Mouse (Mus musculus): ENCODE results near the gene Clmp.
A peak's percentile ranks its signal among the peaks of the same experiment; 100 is the strongest.
"Not testable (repeated sequence)": the region's sequence is repeated elsewhere in the genome, so short reads cannot be mapped to it uniquely, and the experiment has no call there.

The Clmp gene

DNA sequence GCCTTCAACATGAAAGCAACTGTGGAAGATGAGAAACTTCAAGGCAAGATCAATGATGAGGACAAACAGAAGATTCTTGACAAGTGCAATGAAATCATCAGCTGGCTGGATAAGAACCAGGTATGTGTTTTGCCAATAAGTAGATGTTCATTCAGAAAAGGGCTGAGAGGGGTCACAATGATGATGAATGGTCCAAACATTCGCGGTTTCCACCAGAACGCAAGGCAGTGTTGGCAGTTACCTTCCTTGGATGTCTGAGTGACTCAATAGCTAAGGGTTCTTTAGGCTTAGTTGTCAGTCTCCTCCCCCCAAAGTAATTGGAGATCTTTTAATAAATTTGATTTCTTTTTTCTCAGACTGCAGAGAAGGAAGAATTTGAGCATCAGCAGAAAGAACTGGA is 118.8 kb downstream of the Clmp start:
- not testable (repeated sequence) for DNase-seq

DNA sequence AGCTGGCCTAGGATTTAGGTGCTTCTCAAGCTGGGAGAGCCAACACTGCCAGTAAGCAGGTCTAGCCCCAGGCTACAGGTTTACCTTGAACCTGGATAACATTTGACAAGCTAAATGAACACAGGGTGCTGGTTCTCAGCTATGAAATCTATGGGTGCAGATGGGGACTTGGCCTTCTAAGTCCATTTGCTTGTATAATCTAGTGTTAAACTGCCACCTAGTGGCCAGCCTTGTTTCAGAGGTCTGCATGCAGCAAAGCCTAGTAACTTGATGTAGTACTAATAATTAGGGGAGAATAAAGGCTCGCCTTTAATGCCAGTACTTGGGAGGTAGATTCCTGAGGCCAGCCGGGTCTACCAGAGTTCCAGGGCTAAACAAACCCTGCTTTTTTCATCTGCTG is 119.5 kb downstream of the Clmp start:
- DNase-seq: peak; percentile 70

DNA sequence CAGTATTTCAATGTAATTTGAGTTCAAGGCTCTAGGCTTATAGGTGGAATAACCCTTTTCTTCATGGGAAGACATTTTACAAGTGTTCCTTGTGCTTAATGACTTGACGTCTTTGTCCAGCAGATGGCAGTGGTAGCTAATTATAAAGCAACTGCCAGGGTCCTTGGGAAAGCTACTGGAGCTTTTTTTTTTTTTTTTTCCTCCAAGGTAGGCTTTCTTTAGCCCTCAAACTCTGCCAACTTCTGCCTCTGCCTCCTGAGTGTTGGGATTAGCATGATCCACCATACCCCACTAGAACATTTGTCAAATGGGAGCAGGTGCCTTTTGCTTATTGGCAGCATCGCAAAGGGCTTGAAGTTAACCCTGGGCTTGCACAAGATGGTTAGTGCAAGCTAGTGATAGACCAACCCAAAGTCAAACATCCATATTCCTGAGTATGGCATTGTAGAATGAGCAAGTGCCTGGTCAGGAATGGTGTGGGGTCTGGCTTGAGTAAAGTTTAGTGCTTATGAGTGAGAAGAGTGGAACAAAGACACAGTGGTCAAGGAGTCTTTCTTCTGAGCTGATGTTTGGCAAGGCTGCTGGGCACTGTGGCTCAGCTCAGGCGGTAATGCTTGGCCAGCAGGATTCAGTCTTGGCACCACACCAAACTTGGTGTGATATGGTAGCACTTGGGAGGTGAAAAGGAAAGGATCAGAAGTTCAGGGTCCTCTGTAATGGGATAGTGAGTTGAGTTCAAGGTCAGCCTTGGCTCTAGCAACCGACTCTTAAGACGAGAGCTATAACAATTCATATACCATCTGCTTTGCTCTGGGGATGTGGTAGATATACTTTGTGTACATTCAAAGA is 120.9 kb downstream of the Clmp start:
- DNase-seq: peak; percentile 57

DNA sequence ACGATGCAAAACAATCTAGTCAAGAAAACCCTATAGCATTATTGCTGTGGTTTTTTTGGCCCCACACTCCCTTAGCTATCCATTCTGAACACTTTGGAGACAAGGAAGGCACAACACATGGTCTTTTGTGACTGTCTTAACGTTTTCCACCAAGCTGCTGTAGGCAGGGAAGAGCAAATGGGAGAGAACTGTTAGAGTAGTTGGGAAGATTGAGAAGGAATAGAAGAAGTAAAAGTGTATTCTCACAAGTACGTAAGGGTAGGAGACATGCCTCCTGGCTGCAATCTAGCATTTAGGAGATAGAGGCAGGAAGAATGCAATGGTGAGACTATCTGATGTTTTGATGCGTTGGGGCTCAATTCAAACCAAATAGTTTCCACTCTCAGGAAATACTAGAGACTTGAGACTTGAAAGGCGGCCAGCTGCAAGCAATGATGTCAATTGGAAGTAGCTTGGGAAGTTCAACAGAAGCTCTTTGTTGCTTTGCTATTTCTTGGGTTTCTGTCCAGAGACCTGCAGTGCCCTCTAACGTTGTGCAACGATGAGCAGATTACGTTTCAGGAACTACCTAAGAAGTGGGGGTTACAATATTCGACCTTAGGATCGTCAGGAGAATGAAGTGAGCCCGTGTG is 121.6 kb downstream of the Clmp start:
- peak; percentile 41 for DNase-seq

DNA sequence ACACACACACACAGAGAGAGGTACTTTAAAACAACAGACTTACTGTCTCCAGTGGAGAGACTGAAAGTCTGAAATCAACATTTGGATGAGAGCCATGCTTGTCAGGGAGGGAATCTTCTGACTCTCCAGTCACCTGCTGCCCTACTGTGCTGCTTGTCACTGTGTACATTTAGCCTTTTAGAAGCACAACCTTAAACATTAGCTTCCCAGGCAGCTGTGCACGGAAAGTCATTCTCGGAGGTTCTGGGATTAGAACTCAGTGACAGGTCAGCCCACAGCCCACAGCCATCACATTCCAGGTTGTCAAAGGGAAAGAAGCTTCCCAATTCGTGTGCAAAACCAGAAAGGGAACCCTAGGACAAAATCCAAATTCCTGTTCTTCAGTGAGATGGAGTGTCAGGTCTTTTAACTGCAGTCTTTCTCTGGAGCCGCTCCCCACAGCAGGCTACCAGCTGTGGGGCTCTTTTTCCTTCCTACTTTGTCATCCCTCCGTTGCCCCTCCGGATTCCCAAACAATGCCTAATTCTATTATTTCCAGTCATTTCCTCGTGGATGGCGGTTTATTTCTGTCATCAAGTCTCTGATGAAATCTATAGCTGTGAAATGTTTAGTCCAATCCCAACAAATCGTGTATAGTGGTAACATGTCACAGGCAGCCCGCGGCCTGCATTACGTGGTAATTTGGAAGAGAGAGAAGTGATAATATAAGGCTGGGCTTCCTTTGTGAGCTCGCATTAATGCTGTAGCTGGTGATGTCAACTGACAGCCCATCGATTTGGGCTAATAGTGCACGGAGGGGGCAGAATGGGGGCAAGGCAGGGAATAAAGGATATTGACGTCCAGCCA is 122.5 kb downstream of the Clmp start:
- no peak for DNase-seq

DNA sequence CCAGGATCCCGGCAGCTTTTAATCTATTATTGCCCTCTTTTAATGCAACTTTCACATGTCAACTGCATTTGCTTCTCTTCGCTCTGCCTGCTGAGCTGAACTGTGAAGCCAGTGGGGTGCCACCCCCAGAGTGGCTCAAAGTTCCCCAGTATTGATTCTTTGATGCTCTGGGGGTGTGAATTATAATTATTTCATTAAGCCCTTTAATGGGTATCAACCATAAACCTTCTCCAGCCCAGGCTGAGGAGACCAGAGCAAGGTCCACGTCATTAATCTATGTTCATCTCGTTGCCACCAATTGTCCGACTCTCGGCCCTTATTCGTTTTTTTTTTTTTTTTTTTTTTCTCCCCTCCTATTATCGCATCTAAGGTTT is 123.1 kb downstream of the Clmp start:
- no peak for DNase-seq

GRCm38 (mm10) chr9:40811860-40812259 is 126.1 kb downstream of the Clmp start:
- DNase-seq: no peak

DNA sequence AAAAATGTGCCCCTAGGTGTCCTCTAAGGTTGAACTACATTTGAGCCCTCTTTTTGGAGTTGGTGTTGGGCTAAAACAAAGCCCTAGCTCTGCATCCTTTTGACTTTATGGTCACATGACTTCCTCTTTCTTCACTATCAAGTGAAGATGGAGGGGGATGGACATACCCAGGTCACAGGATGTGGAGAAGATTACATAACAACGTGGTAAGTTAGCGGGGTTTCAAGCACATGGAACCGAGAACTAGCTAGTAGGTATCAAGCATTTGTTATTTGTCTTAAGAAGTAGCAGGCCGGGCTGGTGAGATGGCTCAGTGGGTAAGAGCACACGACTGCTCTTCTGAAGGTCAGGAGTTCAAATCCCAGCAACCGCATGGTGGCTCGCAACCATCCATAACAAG is 128.3 kb downstream of the Clmp start:
- no peak for DNase-seq

- DNase-seq: no peak
Measured at GRCm38 (mm10) chr9:40817325-40818028, 131.7 kb downstream of the Clmp start.

DNA sequence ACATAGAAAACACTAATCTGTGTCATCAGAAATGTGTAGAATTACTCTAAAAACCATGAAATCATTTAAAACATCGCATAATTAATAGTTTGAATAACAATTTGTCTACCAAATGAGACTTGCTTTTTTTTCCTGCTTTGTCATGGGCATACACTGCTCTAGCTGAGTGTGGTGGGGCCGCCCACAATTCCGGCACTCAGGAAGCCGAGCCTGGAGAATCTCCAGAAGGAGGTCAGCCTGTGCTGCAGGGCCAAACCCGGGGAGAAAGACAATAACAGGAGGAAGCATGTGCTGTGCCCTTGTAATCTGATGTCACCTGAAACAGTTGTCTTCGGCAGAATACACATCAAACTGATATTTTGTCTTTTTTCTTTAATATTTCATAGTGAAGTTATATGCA is 139.8 kb downstream of the Clmp start:
- DNase-seq: no peak

GRCm38 (mm10) chr9:40827366-40827765 is 141.6 kb downstream of the Clmp start:
- no peak for DNase-seq

DNA sequence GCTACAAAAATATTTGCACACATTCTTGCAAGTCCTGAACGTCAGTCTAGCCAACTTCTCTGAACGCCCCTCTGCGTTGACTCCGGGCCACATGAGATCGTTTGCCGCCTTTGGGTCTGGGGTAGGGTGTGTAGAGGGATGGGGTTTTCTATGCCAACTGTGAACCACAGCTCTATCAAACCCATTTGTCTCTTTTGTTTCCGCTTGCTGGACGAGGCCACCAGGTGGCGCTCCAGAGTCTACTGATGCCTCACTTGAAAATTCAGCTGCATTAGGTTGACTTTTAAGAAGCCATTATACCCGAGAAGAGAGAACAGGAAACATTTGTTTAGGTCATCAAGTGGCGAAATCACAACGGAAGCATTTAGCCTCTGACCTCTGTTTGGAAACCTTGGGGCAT is 148.8 kb downstream of the Clmp start:
- DNase-seq: peak; percentile 77
